Mouse (Mus musculus) urinary bladder, adult 18-20 months (tissue): ENCODE results near the gene Gm49369.
"Not testable (repeated sequence)": the region's sequence is repeated elsewhere in the genome, so short reads cannot be mapped to it uniquely, and the experiment has no call there.

ENCODE experiments used
- DNase-seq, 2 experiments: peaks; one replicate each; pipeline ENCODE4 v3.0.0; 2022; ENCODE audit warnings: low spot score in 2 of 2, mixed read lengths in 2 of 2

The Gm49369 gene

DNA sequence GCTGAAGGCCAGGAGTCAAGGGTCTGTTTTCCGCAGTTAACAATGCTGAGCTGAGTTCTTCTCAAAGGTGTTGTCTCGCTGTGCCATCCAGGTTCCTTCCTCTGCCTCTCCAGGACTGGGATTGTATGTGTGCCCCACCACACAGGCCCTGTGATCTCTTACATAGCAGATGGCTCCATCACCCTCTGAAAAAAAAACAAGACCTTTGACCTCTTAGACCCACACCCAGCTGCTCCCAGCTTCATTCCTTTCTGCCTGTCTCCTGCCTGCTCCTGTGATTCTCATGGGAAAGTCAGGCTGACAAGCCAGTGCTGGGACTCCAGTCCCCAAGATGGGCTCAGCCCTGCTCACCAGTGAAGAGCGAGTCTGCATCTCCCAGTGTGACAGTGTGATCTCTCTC is 54.0 kb downstream of the Gm49369 start:
- DNase-seq = no peak

DNA sequence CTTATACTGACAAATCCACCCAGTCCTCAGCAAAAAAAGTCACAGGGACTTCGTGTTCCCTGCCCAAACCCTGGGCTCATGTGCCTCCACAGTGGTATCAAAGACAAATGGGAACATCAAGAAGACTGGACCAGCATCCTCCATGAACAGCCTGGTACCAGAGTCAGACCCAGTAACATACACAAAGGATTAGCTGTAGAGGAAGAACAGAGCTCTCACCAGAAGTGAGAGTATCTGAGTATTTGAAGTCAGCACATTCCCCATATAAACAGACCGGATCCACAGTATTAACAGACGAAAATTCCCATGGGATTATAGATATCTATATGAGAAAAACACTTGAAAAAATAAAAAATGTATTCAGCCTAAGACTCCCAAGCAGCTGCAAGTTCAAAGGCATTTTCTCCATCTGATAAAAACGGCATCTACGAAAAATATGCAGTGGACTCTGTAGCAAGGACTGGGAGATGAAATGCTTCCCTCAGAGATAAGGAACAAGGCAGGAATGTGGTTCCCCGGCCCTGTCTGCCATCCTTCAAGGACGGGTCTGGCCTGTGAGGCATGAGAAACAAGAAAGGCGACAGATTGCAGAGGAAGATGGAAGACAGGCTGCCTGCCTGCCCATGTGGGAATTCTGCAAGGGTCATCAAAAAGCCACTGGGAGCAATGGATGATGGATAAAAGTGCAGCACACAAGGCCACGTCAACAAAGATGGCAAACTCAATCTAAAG is 55.6 kb downstream of the Gm49369 start:
- DNase-seq = no peak

DNA sequence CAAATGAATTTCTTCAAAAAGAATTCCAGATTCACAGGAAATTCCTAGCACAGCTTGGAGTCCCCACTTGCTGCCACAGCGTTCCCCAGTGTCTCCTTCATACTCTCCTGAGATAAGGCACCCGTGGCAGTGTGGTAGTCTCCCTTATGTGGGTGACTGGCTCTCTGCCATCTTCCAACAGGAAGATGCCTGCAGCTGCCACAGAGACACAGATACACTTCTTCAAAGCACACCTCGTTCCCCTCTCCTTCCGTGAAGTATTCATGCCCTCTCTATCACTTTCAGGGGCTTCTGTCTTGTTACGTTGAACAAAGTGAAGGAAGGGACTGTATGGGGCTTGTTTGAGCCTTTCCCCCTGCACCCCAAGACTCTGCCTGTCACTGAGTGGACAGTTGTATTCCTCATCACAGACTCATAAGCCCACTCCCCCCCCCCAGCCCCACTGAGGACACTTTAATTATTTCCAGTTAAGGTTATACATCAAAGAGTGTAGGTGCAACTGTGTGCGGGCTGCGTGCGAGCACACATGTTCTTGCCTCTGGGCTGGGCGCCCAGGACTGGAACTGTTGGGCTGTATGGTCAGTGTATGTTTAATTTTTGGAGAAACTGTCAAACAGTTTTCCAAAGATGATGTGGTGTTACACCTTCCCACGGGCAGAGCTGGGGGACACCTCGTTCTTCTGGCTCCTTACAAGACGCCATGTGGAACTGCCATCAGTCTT is 58.9 kb downstream of the Gm49369 start:
- no peak for DNase-seq

DNA sequence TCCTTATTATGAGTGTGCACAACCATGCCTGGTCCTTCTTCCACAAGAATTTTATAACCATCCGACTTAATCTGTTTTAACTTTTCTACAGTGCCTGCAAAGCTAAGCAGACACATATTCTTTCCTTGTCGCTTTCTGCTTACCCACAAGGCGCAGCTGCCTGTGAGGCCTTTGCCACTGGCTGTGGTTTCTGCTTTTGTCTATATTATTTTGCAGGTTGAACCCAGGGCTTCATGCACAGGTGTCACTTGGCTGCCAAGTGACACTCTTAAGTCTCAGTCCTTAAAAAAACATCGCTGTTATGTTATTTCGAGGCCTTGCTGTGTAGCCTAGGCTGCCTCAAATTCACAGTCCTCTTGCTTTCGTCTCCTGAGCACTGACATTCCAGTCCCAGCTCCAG is 59.8 kb downstream of the Gm49369 start:
- no peak for DNase-seq

DNA sequence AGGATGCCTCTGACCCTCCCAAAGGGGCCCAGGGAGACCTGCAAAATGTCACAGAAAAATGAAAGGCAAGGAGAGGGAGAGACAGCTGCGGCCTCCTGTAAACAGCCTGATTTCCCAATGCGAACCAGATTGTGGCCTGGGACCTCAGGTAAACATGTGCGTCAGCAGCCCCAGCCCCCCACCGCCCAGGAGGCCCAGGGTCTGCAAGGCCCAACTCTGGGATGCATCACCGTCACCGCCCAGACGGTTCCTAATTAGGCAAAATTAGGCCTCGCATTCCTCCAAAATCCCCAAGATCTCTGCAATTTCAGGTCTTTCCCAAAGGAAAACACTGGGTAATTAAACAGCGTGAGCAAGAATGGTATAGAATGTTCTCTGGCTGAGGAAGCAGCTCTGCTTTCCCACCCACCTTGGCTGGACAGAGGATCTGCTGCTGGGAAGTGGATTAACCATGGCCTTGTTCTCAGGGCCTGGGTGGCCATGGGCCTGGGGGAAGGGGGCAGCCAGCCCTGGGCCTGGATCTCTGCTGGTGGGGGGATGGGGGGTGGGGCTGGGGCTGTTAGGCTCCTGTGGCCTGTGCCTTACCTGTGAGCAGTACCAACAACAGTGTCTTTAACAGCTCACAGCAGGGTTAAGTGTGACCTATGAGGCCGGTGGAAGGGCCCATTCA is 60.7 kb downstream of the Gm49369 start:
- not testable (repeated sequence) for DNase-seq
